Comparison of ENCODE assay signal across 8 mouse cellular contexts in genomic region chr5:115326875-115327609, GRCm38 (mm10). TPM values are rescaled to one million over a fixed set of nuclear protein-coding genes. Genes with fewer than 3 reads are reported as not detected.
A peak's percentile ranks its signal among the peaks of the same experiment; 100 is the strongest.
DNase-seq lines count a peak whose midpoint lies in the region; ATAC-seq lines count a peak whose summit lies in the region.

Srsf9 (plus strand) TSS chr5:115327177.

- H3K4me3 ChIP-seq in heart, embryonic 13.5 days, result peak within 1 kb of the TSS; percentile 99
- peak within 1 kb of the TSS; percentile 96 for H3K4me3 ChIP-seq in liver, embryonic 13.5 days (replicated peaks)
- H3K4me3 ChIP-seq in stomach, embryonic 16.5 days (replicated peaks; ENCODE audit: low read length), result peak within 1 kb of the TSS; percentile 94

- no peaks in the 10 kb centered on the region for H3K9me3 ChIP-seq in heart, embryonic 13.5 days
- H3K9me3 ChIP-seq in liver, embryonic 13.5 days (replicated peaks), result no peaks in the 10 kb centered on the region
- no peaks in the 10 kb centered on the region for H3K9me3 ChIP-seq in stomach, embryonic 16.5 days (replicated peaks; ENCODE audit: control insufficient read depth, low read length)

- under 1% methylated on average over 93 of the region's 97 CpGs for WGBS in heart, embryonic 13.5 days
- WGBS in liver, embryonic 13.5 days (ENCODE audit: insufficient replicate concordance), result under 1% methylated on average over 88 of the region's 97 CpGs
- under 1% methylated on average over 92 of the region's 97 CpGs for WGBS in stomach, embryonic 16.5 days

- H3K4me1 ChIP-seq in heart, embryonic 13.5 days, result peaks cover 45% of the 10 kb centered on the region
- H3K4me1 ChIP-seq in liver, embryonic 13.5 days (replicated peaks), result peaks cover 60% of the 10 kb centered on the region
- peaks cover 20% of the 10 kb centered on the region for H3K4me1 ChIP-seq in stomach, embryonic 16.5 days (ENCODE audit: control insufficient read depth, insufficient read depth, low read length)

- peak; percentile 88 for ATAC-seq in erythroid progenitor cell, adult 5-6 weeks (replicated peaks; ENCODE audit: low FRiP score, poor library complexity, severe bottlenecking)
- ATAC-seq in heart, embryonic 13.5 days (ENCODE audit: extremely low read depth, insufficient number of reproducible peaks, low FRiP score, low TSS enrichment), result peak; percentile 85
- ATAC-seq in liver, embryonic 13.5 days (ENCODE audit: low read depth), result peak; percentile 88
- ATAC-seq in stomach, embryonic 16.5 days (ENCODE audit: insufficient read depth, low FRiP score), result peak; percentile 96

- peaks cover 29% of the 10 kb centered on the region for H3K36me3 ChIP-seq in heart, embryonic 13.5 days
- H3K36me3 ChIP-seq in liver, embryonic 13.5 days, result peaks cover 29% of the 10 kb centered on the region
- H3K36me3 ChIP-seq in stomach, embryonic 16.5 days (ENCODE audit: control insufficient read depth, insufficient read depth, low read length), result no peaks in the 10 kb centered on the region

- DNase-seq in CD4-positive helper T cell, adult 2 months (ENCODE audit: low read depth, low spot score), result peak; percentile 95
- peak; percentile 84 for DNase-seq in brain, embryonic 18.5 days (ENCODE audit: low read depth, low spot score)
- peak; percentile 98 for DNase-seq in kidney, postnatal 14 days
- peak; percentile 91 for DNase-seq in liver, embryonic 13.5 days
- peak; percentile 95 for DNase-seq in neural tube, embryonic 10.5 days (ENCODE audit: extremely low spot score, low spot score)

- peak within 1 kb of the TSS; percentile 91 for H3K27ac ChIP-seq in heart, embryonic 13.5 days (replicated peaks)
- peak within 1 kb of the TSS; percentile 95 for H3K27ac ChIP-seq in liver, embryonic 13.5 days
- peak within 1 kb of the TSS; percentile 85 for H3K27ac ChIP-seq in stomach, embryonic 16.5 days (ENCODE audit: low read length)

- peak within 1 kb of the TSS; percentile 98 for H3K9ac ChIP-seq in heart, embryonic 13.5 days
- peak within 1 kb of the TSS; percentile 99 for H3K9ac ChIP-seq in liver, embryonic 13.5 days
- peak within 1 kb of the TSS; percentile 95 for H3K9ac ChIP-seq in stomach, embryonic 16.5 days (ENCODE audit: low read length)

- peak within 1 kb of the TSS; percentile 91 for H3K4me2 ChIP-seq in heart, embryonic 13.5 days
- H3K4me2 ChIP-seq in liver, embryonic 13.5 days, result peak within 1 kb of the TSS; percentile 86
- peak within 1 kb of the TSS; percentile 74 for H3K4me2 ChIP-seq in stomach, embryonic 16.5 days (ENCODE audit: low read depth, low read length)

- H3K27me3 ChIP-seq in heart, embryonic 13.5 days (replicated peaks), result no peaks in the 10 kb centered on the region
- no peaks in the 10 kb centered on the region for H3K27me3 ChIP-seq in liver, embryonic 13.5 days
- H3K27me3 ChIP-seq in stomach, embryonic 16.5 days (ENCODE audit: control insufficient read depth, insufficient read depth, low read length), result no peaks in the 10 kb centered on the region

RNA-seq across cellular contexts. Expression of gene Srsf9, which starts in this region (rescaled TPM):
- total RNA-seq in erythroid progenitor cell, adult 5-6 weeks (2015; ENCODE audit: low replicate concordance), result 26.8 and 36.4 TPM in 2 replicates
- 45.7 and 86.4 TPM in 2 replicates for total RNA-seq in erythroid progenitor cell, adult 5-6 weeks (2017; ENCODE audit: low replicate concordance)
- polyA plus RNA-seq in heart, embryonic 13.5 days (2015; fragmentation: Nextera tagmentation; extraction: Ambion mirVana), result 112 and 115 TPM in 2 replicates
- 130 and 143 TPM in 2 replicates for polyA plus RNA-seq in liver, embryonic 13.5 days (2015; fragmentation: Nextera tagmentation; extraction: Ambion mirVana)
- 111 and 127 TPM in 2 replicates for polyA plus RNA-seq in stomach, embryonic 16.5 days (2015; fragmentation: Nextera tagmentation; extraction: Ambion mirVana)

Comparison
In these comparisons a context has a peak if more than half of its experiments do, and no peak if none do; other contexts are left out.
1. Peak in every context shown above with its lines: DNase-seq, ATAC-seq, H3K4me3 ChIP-seq and H3K27ac ChIP-seq.